Mouse (Mus musculus): Measurements from ENCODE around the gene Mrpl49.
"Not testable (repeated sequence)": the region's sequence is repeated elsewhere in the genome, so short reads cannot be mapped to it uniquely, and the experiment has no call there.

Mrpl49 gene

DNA sequence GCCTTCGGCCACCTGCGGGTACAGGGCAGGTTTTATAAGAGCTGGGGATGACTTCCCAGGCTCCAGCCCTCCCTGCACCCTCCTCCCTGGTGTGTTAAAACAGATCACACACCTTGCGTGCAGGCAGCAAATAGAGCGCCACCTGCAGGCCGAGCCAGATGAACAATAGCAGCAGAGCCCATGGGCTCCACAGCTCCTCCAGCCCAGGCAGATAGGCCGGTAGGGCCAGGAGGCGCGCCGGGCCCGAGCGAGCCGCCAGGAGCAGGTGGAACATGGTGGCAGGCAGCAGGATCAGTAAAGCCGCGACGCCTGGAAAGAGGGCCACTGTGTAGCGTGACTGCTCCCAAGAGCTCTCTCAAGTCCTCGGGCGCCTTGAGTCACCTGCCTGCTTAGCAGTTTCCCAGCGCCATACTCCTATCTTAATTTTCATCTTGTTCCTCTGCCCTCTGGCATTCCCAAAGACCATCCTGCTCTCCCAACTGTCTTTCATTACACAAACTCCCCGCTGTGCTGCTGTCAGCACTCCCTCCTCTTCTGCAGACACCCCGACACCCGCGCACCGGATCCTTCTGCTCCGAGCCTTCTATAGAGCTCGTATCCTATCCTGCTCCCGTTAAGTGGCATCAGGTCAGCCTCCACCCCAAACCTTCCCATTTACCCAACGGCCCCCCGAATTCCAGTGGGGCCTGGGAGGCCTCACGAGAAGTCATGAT is 9.6 kb upstream of the Mrpl49 start:
- DNase-seq: peak; percentile 91 to 96

DNA sequence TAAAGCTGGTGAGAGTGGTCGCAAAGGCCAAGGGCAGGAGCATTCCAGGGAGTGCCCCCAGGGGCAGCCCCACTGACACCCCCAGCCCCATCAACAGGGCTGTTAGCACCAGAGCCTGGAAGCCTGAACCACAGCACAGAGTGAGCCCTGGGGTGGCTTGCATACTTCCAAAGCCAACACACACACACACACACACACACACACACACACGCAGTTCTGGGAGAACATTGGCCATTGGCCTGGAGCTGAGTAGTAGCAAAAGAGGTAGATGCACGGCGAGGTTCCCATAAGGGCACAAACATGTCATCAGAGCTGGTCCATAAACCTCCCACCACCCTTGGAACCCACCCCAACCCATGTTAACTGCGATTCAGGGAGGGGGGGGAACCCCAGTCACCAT is 9.0 kb upstream of the Mrpl49 start:
- no peak for DNase-seq

DNA sequence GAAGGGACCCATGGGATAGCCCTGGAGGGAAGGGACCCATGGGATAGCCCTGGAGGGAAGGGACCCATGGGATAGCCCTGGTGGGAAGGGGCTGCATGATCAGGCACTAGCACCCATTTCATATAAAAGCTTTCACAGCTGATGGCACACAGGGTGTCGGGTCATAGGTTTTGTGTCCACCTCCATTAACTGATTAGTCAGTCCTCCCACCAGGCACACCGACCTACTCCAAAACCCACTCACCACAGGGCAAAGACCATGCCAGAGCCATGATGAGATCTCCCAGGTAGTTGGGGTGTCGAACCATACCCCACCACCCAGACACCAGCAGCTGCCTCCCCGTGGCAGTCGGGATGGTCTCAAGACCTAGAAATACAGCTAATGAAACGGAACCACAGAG is 5.5 kb upstream of the Mrpl49 start:
- DNase-seq: no peak

DNA sequence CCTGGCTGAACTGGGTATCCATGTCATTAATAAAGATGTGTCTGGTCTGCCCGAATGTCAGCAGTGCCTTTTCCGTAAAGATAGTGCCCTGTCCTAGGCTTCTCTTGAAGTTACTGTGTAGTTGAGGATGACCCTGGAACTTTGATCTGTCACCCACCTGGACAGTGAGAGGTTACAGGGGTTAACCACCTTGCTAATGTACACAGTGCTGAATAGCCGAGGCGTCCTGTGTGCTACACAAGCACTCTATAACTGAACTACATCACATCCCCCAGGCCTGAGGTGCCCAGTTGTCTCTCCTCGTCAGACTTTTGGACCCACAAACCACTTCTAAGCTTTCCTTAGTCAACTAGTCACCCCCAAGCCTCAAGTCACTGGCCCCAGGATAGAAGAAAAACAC is 4.8 kb upstream of the Mrpl49 start:
- DNase-seq: no peak

DNA sequence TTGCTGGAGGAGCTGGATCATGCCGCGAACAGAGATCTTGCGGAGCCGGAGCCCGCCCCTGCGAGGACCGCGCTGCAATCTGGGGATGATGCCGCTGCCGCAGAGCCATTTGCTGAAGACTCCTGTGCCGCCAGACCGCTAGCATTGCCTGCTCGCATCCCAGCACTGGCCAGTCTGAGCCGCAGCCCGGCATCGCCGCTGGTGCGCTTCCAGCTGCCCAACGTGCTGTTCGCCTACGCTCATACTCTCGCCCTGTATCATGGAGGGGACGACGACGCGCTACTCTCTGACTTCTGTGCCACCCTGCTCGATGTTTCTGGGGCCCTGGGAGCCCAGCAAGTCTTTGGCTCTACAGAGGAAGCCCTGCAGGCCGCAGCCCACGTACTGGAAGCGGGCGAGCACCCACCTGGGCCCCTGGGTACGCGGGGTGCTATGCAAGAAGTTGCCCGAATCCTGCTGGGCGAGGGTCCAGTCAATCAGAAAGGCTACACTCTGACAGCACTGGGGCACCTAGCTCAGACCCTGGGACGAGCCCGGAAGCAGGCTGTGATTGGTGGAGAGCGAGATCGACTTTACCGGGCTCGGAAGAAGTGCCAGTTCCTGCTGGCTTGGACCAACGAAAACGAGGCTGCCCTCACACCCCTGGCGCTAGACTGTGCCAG is 4.2 kb upstream of the Mrpl49 start:
- peak; percentile 42 to 61 for DNase-seq

DNA sequence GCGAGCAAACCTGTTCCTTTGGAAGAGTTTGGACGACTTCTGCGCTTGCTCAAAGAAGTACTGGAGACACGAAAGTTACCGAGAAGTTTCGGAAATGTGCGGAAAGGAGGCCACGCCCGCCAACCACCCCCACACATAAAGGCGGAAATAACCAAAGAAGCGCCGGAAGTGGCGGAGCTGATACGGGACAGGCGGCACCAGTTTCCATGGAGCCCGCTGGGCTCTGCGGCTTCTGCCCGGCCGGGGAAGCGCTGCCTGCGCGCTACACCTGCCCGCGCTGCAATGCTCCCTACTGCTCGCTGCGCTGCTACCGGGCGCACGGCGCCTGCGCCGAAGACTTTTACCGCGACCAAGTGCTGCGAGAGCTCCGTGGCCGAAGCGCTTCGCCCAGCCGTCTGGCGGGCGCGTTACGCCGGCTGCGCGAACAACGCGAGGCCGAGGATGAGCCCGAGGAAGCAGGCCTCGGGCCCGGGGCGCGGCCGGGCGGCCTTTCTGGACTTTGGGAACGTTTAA is 3.5 kb upstream of the Mrpl49 start, which contains the start of gene Znhit2:
Gene Znhit2 (plus strand): TSS at position 172 of the 513 bp plus-strand sequence.
- DNase-seq: peak; percentile 91 to 93

DNA sequence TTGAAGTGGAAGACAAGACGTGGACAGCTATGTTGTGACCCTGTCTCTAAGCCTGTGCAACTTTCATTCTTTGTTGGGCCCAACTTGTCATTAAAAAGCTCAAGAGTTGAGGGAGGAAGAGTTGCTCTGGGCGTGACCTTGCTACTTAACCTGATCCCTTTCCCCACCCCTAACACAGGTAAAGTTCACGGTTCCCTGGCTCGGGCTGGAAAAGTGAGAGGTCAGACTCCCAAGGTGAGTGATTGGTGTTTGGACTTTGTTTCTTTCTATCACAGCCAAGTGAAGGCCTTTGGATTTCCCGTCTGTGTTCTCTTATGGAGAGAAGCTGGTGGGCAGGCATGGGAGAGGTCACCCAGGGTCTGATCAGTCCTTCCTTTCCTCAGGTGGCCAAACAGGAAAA is 1.4 kb upstream of the Mrpl49 start:
- DNase-seq: peak in 1 of 2 experiments; percentile 2

DNA sequence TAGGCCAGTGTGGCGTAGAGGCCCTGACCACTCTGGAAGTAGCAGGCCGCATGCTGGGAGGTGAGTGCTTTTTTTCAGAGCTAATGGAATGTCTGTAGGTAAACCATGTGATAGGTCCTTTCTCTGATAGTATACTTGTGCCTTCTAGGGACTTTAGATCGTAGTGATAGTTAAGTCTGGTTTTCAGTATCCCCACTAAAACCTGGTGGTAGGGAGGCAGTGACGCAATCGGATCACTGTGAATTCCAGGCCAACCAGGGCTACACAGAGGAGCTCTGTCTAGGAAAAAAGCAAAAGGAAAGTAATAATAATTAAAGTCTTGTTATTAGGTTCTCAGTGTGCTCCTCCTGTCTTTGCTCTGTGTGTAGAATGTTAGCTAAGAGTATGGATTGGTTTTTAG is 928 bp upstream of the Mrpl49 start:
- no peak for DNase-seq

DNA sequence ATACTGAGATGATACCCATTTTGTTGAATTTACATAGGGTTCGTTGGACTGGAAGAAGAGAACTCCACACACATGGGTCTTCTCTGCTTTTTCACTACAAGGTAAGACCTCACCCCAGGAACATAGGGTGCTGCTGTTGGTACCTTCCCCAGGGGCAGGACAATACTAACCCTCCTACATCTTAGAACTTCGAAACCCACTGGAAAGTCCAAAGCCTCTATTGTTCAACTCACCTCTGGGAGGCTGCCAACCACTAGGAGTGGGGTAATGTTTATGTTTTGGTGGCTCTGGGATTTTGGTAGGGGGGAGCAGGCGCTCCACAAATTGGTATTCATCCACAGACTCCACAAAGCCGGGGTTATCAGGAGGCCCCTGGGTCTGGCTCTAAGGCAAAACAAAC is 889 bp downstream of the Mrpl49 start:
- DNase-seq: peak in 1 of 2 experiments; percentile 34

DNA sequence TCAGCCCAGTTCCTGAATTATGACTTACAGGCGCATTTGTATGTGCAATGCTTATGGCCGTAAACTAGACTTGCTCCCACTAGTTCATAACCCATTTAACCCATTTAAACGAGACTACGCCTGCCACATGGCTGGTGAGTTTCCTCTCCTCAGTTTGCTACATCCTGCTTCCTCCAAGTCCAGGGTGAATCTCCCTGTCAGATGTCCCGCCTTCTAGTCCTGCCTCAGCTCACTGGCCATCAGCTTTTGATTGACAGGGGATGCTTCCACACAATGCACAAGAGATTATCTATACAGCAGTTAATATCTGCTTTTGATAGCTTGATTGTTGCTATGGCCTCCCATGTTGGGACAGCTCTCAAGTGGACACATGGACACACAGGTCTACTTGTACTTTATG is 3.3 kb downstream of the Mrpl49 start:
- DNase-seq: no peak

DNA sequence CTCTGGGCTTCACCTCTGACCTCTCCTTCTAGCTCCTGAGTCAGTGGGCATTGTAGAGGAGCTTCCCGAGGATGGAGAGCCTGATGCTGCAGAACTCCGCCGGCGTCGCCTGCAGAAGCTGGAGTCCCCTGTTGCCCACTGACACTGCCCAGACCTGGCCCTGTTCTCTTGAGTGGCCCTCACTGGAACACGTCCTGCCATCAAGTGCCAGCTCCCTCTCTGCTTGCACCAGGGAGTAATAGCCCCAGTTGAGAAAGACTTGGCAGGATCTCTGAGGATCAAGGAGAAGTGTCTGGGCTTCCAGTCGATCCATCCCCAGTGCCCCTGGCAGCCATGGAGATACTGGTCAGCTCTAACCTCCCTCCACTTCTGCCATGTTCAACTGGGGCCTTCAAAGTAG is 5.1 kb downstream of the Mrpl49 start:
- no peak for DNase-seq

DNA sequence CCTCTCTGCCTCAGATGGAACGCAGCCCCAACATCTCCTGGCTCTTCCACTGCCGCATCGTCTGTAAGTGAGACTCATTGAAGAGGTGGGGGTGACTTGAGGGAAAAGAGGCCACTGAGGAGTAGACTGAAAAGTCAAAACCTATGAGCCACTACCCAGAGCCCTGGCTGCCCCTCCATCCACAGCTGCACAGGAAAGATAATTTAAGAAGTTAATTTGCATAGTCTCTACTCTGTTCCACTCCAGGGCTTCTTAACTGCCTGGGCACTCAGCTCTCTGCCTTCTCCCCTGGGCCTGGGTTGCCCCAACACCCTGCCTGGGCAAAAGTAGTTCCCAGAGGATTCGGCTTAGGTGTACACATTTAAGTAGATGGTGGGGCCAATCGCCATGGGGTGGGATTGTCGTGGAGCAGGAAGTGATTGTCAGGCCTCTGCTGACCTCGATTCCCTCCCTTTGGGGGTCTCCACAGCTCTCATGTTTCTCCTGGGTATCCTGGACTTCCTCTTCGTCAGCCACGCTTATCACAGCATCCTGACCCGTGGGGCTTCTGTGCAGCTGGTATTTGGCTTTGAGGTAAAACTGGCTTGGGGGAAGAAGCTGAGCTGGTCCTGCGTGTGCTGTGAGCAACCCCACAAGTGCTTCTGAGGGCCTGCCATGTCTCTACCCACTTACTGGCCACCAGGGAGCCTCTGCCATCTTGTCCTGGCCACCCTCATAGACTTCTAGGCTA is 8.7 kb downstream of the Mrpl49 start:
- no peak for DNase-seq

DNA sequence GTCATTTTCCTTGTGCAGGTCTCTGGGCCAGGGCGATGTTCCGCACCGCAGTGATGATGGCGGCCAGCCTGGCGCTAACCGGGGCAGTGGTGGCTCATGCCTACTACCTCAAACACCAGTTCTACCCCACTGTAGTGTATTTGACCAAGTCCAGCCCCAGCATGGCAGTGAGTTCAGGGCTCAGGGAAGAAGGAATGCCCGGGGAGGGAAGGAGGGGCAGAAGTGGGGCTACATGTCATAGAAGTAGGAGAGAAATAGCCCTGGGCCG is 9.8 kb downstream of the Mrpl49 start:
- no peak for DNase-seq

DNA sequence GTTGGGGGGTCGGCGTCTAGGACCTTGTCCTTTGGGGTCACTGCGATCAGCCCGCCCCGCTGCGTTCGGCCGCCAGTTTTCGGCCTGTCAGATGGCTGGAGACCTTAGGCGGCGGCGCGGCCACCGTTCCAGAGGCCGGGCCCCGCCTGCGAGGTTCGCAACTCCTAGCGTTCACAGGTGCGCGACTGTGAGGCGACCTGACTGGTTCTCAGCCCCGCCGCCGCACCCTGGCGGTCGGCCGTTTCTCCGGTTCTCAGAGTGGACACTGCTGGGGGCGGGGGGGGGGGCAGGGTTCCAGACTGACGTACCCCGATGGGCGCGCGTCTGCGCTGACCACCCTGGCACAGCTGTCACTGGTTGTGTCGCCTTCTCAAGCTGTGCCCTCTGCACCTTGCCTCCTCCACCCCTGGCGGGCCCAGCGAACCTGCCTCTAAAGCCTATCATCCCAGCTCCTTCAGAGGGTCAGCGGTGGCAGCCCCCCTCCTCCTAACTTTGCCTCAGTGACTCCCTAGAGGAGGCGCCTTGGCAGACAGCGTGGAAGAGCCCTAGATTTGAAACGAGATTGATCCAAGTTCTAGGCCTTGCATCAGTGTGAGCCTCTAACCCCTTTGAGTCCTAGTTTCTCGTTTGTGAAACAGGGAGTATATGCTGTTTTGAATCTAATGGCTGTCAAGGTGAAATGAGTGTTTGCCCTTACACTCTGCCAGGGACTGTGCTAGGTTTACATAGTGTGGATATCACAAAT is 10.3 kb downstream of the Mrpl49 start:
- no peak for DNase-seq

DNA sequence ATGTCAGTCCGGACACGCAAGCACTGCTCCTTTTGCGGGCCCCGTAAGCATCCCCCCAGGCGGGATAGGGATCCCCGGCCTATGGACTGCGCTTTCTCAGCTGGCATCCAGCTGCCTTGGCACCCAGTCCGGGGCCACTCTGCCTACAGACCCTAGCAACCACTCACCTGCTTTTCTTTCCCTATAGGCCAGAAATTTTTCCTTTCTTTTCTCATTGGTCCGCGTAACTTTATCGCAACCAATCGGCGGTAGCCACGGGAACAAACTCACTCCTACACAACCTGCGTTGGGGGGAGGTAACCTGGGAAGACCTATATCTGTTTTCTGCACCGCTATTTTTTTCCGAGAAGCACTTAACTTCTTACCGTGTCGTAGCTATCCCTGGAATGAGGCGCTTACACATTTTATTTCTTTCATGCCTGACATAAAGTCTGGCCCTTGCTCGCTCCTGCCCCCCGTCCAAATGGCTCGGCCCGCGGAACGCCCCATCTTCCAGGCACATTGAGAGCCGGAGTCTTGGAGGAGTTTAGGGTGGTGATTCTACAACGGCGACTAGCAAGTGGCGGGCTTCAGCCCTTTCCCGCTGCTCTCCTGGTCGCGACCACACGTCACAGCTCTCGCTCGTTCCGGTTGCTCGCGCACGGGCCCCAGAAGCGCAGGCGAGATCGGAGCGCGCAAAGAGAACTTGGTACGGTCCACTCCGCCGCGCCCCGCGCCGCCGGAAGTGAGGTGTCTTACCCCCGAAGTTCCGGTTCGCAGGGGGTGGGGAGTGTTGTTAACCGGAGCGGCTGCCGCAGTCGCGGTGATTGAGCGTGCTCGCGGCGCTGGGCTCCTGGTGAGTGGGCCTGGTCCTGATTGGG is 11.1 kb downstream of the Mrpl49 start, which contains the start of gene Syvn1:
Gene Syvn1 (plus strand): TSS at position 283 of the 860 bp plus-strand sequence.
- peak; percentile 93 to 95 for DNase-seq

DNA sequence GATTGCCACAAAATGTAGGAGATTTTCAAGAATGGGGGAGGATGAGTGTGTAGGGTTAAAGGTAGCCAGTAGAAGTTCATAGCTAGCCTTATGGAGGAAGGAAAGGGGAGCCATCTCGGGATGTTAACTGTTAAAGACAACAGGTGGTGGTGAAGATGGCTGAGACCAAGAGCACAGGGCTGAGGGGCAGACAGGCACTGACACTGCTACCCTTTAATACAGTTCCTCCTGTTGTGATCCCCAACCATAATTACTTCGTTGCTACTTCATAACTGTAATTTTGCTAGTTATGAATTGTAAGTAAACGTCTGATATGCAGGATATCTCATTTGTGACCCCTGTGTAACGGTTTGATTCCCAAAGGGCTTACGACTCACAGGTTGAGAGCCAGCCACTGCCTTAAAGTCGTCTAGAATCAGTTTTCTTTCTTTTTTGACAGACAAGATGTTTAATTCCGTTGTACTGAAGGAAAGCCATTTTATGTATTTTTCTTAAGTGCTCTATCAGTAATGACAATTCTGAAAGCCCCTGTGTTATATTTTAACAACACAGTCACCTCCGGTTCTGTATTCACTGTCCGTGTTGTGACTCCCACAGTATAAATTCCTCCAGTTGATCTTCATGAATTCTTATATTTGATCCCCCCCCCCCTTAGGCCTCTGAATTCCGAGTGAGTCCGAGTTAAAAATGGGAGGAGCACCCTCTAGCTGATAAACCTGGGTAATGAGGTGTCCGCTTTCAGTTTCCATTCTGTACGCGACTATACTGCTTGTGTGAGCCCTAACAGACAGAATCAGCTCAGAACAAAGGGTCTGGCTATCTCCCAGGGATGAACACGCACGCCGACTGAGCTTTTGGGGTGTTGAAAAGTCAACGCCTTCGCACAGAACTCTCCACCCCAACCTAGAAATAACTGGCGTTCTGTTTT is 12.0 kb downstream of the Mrpl49 start:
- no peak for DNase-seq

DNA sequence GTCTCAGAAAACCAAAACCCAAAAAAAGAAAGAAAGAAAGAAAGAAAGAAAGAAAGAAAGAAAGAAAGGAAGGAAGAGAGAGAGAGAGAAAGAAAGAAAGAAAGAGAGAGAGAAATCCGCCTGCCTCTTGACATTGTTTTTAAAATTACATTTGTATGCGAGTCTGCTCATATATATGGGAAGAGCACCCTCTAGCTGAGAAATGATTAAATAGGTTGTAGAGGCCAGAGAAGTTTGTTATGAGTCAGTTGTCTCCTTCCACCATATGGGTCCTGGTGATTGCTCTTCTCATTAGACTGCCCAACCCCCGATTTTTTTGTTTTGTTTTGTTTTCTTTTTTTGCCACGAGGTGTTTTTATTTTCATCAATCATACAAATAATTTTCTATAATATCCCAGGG is 13.5 kb downstream of the Mrpl49 start:
- DNase-seq: not testable (repeated sequence)

DNA sequence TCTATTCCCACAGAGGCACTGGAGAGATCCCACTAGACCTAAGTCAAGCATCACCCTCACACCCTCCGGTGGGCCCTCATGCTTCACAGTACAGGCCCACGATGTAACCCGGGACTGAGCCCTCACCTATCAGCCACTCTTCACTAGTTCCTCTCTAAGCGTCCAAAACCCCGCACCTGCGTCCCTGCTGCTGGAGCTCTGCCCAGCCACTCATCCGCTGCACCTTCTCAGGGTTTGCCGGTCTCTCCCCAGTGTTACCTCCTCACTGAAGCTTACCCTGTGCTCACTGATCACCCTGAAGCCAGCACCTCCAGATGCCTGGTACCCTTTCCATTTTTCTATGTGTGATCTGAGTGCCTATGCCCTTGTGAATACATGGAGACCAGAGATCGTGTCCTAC is 15.3 kb downstream of the Mrpl49 start:
- peak in 1 of 2 experiments; percentile 26 for DNase-seq

DNA sequence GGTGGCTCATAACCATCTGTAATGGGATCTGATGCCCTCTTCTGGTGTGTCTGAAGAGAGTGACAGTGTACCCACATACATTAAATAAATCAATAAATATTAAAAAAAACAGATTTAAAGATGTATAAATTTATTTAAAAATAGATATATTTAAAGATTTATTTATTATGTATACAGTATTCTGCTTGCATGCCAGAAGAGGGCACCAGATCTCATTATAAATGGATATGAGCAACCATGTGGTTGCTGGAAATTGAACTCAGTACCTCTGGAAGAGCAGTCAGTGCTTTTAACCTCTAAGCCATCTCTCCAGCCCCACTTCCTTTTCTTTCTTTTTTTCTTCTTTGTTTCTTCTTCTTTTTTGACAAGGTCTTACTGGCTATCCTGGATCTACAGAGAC is 17.6 kb downstream of the Mrpl49 start:
- DNase-seq: no peak

DNA sequence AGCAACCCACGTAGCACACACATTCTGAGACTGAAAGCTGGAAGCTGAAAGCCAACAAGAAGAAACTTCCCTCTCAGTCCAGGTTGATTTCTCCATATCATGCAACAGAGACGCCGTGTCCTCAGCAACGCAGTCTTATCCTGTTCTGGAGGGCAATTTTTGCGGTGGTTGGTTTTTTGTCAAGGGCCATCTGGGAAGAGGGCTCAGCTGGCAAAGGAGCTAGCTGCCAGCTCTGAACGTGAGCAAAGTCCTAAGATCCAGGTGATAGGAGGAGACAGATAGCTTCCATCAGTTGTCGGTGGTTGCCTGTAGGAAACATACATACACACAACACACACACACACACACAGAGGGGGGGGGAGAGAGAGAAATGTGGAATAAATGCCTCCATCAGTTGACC is 19.3 kb downstream of the Mrpl49 start:
- peak in 1 of 2 experiments; percentile 6 for DNase-seq

DNA sequence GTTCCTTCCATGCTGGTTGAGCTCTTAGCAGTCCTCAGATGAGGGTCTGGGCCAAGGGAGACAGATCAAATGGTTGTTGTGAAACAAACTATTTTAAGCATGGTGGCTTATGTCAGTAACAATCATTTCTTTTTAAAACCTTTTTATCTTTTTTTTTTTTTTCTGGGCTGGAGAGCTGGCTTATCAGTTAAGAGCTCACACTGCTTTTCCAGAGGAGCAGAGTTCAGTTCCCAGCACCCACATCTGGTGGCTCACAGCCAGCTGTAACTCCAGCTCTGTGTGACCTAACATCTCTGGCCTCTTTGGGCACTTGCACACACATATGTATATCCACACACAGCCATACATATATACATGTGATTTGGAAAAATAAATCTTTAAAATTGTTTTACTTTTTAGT is 19.9 kb downstream of the Mrpl49 start:
- no peak for DNase-seq
